Mouse (Mus musculus) retina, postnatal 7 days (tissue): ENCODE results near the gene Gm5737.

Source experiments
- DNase-seq: peaks from one replicate; pipeline ENCODE4 v3.0.0-alpha.2; 2012; ENCODE audit warnings: low read depth, low spot score

The Gm5737 gene

GRCm38 (mm10) chr7:120811834-120812415 lies at the start of gene Gm5737:
Gene Gm5737, plus strand, starts transcription at chr7:120812365.
- DNase-seq = no peak

- no peak for DNase-seq
Observed at GRCm38 (mm10) chr7:120767369-120767768, 44.8 kb upstream of the Gm5737 start.

DNA sequence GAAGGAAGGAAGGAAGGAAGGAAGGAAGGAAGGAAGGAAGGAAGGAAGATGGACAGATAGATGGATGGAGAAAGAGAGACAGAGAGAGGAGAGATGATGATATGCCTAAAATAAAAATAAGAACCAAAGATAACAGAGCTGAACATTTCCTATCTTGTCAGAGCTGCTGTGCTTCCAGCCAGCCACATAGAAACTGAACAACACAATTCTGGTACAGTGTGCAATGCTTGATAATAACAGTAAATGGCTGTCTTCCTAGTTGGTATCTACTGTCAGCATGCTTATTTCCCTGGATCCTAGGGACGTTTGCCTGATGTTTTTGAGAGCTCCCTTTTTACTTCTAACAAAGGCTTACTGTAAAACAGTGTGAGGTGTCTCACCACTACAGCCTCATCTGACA lies 40.8 kb upstream of the Gm5737 start:
- DNase-seq = no peak

- DNase-seq = no peak
Observed at GRCm38 (mm10) chr7:120778012-120778411, 34.2 kb upstream of the Gm5737 start.

- DNase-seq = no peak
Observed at GRCm38 (mm10) chr7:120795544-120795943, 16.6 kb upstream of the Gm5737 start.

GRCm38 (mm10) chr7:120796369-120796768 lies 15.8 kb upstream of the Gm5737 start:
- no peak for DNase-seq

DNA sequence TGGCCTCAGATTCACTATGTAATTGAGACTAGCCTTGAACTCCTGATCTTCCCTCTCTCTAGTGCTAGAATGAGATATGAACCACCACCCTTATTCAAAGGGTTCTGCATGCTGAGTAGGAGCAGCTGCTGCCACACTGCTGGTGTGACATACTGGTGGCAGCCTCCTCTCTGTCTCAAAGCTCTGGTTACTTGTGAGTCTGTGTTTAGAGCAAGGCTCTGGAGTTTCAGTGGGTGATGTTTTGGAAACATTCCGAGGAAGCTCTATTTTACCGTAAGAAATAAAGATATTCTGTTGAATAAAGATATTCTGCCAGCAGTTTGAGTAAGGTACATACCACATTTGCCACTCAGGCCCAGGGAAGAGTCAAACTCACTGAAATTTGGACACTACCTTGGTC lies 8.9 kb upstream of the Gm5737 start:
- DNase-seq = no peak

GRCm38 (mm10) chr7:120809705-120810104 lies 2.5 kb upstream of the Gm5737 start:
- DNase-seq = no peak

DNA sequence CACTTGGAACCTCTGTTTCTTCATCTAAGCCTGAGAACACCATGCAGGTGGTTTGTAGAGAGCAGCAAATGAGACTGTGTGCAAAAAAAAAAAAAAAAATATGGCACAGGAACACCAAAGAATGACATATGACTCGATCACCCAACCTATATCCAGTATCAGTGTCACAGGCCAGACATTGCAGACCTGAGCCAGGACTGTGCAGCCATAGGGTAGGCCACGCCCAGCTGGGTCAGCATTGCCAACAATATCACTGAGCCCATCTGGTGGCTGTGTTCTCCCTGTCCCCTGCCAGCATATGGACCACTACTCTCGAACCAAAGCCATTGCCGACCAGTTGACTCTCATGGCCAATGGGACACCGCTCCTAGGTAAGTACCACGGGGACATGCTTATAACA lies 5.4 kb downstream of the Gm5737 start:
- DNase-seq = no peak

GRCm38 (mm10) chr7:120819386-120819785 lies 7.2 kb downstream of the Gm5737 start:
- DNase-seq = no peak

GRCm38 (mm10) chr7:120823248-120823647 lies 11.1 kb downstream of the Gm5737 start:
- DNase-seq = peak; percentile 34

- DNase-seq = no peak
Observed at GRCm38 (mm10) chr7:120825097-120825496, 12.9 kb downstream of the Gm5737 start.

GRCm38 (mm10) chr7:120826408-120826807 lies 14.2 kb downstream of the Gm5737 start:
- DNase-seq = no peak

GRCm38 (mm10) chr7:120830431-120831381 lies 18.5 kb downstream of the Gm5737 start:
- DNase-seq = no peak

DNA sequence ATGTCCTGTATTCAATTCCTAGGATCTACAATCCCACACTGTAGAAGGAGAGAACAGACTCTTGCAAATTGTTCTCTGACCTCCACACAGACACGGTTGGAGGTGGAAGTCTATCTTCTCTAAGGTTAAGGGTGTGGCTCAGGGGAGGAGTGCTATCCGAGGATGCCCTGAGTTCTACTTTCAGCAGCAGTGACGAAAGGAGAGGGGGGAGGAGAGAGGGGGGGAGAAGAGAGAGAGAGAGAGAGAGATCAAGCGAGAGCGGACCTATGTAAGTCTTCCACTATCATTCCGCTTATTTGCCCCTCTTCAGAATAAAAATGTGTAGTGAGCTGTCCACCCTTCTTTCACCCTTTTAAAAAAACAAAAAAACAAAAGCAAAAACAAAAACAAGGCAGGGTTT lies 22.3 kb downstream of the Gm5737 start:
- no peak for DNase-seq

GRCm38 (mm10) chr7:120834863-120835372 lies 22.8 kb downstream of the Gm5737 start:
- DNase-seq = peak; percentile 29

DNA sequence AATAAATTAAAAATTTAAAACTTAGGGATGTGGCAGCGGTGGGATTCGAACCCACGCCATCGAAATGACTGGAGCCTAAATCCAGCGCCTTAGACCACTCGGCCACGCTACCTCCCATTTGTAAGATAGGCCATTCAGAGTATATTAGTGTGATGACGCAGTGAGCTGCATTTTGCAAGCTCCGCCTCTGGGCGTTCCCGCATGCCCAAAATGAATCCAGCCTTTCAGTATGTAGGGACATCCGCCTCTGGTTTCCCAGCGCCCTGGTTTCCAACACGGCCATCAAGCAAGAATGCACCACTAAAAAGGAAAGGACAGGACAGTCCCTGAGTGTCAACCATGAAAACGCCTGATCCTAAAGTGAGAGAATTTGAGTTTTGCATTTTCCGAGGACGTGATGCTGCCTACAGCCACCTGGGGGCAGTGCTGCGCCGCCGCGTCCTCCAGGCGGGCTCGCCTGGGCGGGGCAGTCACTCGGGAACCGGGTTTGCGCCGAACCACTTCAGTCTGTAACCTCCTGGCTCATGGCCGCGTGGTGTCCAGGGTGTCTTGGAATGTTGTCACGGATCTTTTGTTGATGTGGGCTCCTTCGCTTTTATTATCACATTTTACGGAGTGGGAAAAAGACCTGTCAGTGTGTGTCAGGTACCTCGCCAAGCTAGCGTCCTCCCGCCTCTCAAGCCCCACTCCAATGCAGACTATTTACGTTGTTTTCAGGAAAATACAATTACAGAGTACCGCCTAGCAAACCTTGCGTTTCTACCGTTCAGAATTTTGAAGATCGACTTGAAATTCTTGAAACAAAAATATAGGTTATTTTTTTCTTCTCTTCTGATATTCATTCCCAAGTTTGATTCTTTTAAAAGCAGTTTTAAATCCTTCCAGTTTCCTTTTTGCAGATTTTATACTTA lies 23.5 kb downstream of the Gm5737 start:
- DNase-seq = peak; percentile 95

DNA sequence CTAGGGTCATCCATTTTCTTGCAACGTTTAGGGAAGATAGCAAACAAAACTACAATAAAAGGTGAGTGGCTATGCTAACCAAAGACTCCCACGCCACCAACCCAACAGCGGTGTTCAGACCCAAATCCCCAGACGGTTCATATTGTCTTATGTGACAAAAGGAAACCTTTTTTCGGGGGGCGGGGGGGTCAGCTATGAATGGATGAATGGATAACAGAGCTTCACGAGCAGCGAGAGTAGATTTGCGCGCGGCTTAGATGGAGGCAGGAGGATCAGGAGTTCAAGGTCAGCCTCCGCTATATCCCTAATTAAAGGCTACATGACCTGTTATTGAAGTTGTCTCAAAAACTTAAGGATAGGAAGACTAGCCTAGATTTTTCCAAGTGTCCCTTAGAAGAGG lies 24.2 kb downstream of the Gm5737 start:
- DNase-seq = no peak

GRCm38 (mm10) chr7:120838436-120839160 lies 26.4 kb downstream of the Gm5737 start:
- no peak for DNase-seq

DNA sequence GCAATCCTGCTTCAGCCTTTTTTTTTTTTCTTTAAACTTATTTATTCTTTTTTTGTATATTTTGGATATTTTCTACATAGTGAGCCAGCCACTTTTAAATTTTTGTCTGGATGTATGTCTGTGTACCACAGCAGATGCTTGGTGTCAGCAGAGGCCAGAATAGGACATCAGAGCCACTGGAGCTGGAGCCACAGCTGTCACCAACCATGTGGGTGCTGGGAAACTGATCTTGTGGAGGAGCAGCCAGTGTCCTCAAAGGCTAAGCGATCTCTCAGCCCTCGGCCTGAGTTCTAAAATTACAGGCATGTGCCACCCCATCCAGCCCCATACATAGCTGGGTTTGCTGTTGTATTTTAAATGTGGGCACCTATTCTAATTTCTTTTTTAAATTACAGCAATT lies 27.6 kb downstream of the Gm5737 start:
- DNase-seq = no peak
